Mouse (Mus musculus) bone marrow, adult 2 months (tissue): ENCODE data around the gene Dennd5b.

ENCODE experiments used
- CTCF ChIP-seq: fragments of 200-500 bp; IDR thresholded peaks from 2 replicates; pipeline ENCODE4 v1.5.1; 2011; ENCODE audit warnings: low read length, control low read depth; ENCODE audit not compliant: control insufficient read depth, insufficient read depth
- POLR2A ChIP-seq: fragments of 200-500 bp; IDR thresholded peaks from 2 replicates; pipeline ENCODE4 v1.6.1; 2011; ENCODE audit warnings: low read depth, mild to moderate bottlenecking, control low read depth, low read length, borderline replicate concordance; ENCODE audit not compliant: control insufficient read depth

DNA sequence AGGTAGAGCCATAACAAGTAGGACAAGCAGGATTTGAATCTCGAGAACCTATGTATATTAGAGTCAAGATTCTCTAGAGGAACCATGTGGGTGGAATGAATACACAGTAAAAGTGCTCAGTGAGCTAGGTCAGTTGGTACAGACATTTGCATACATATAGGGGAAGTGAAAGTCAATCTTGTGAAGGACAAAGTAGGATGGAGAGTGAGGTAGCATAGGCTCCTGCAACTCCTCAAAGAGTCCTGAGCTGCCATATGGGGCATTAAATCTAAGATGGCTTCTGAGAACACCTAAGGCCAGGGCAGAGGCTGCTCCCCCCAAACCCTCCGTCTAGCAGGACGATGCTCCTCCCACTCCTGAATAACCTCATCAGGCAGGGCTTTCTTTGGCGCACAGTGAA, 115.5 kb downstream of the Dennd5b start:
- no peak for TF ChIP-seq POLR2A
- TF ChIP-seq CTCF, result no peak
